Mouse (Mus musculus) lung, postnatal 0 days (tissue): ENCODE data around the gene Fam229a. TPM values are rescaled to one million over a fixed set of nuclear protein-coding genes. Genes with fewer than 3 reads are reported as not detected.

Experiments
- ATAC-seq: fragments of 200-750 bp; cut with Nextera tagmentation; 2 replicates; pipeline ENCODE4 v1.8.0; 2017; ENCODE audit warnings: moderate library complexity
- DNase-seq: peaks from one replicate; pipeline ENCODE4 v3.0.0-alpha.2; 2016; ENCODE audit warnings: low spot score
- H3K27ac ChIP-seq: fragments of 300-500 bp; sonication (generic); 2 replicates; pipeline ENCODE4 v1.5.1; 2014; ENCODE audit warnings: antibody characterized with exemption, mild to moderate bottlenecking, low read length, mixed read lengths
- H3K27me3 ChIP-seq: fragments of 300-500 bp; sonication (generic); replicated peaks from 2 replicates; pipeline ENCODE4 v1.6.1; 2014; ENCODE audit warnings: low read length, mixed read lengths; ENCODE audit not compliant: insufficient read depth
- H3K36me3 ChIP-seq: fragments of 300-500 bp; sonication (generic); 2 replicates; pipeline ENCODE4 v1.6.1; 2014; ENCODE audit warnings: low read length, mixed read lengths; ENCODE audit not compliant: insufficient read depth
- H3K4me1 ChIP-seq: fragments of 300-500 bp; sonication (generic); 2 replicates; pipeline ENCODE4 v1.6.1; 2014; ENCODE audit warnings: antibody characterized with exemption, low read depth, low read length, mixed read lengths; ENCODE audit not compliant: insufficient read depth
- H3K4me2 ChIP-seq: fragments of 300-500 bp; sonication (generic); replicated peaks from 2 replicates; pipeline ENCODE4 v1.6.1; 2014; ENCODE audit warnings: low read depth, mild to moderate bottlenecking, low read length, moderate library complexity, mixed read lengths
- H3K4me3 ChIP-seq: fragments of 300-500 bp; sonication (generic); 2 replicates; pipeline ENCODE4 v1.5.1; 2014; ENCODE audit warnings: low read depth, low read length
- H3K9ac ChIP-seq: fragments of 300-500 bp; sonication (generic); replicated peaks from 2 replicates; pipeline ENCODE4 v1.6.1; 2014; ENCODE audit warnings: low read depth, mild to moderate bottlenecking
- H3K9me3 ChIP-seq: fragments of 300-500 bp; sonication (generic); 2 replicates; pipeline ENCODE4 v1.6.1; 2016; ENCODE audit warnings: low read length, mixed read lengths
- CTCF ChIP-seq: IDR thresholded peaks from 2 replicates; pipeline ENCODE4 v1.5.1; 2016; ENCODE audit warnings: antibody characterized with exemption, mild to moderate bottlenecking
- EP300 ChIP-seq: IDR thresholded peaks from 2 replicates; pipeline ENCODE4 v1.6.1; 2016; ENCODE audit warnings: antibody characterized with exemption, mild to moderate bottlenecking, control low read depth
- WGBS: fragments of 180-500 bp; shearing (Covaris S2); extraction: QIAGEN DNeasy Blood & Tissue Kit; methylation state at CpG from one replicate; pipeline ENCODE4 v1.1.7; 2014; 5-methylcytosine and 5-hydroxymethylcytosine counted together
- polyA plus RNA-seq: library from polyadenylated mRNA; unstranded; fragments of >200 nt; fragmentation: Nextera tagmentation; extraction: Ambion mirVana; gene quantifications from 2 replicates; pipeline ENCODE4 v1.2.1, GENCODE M21; 2015

Gene Fam229a
- polyA plus RNA-seq, result 0.89 and 2.5 TPM in 2 replicates

- peak within 1 kb of the TSS; percentile 4 for H3K4me3 ChIP-seq
- TF ChIP-seq EP300, result no peak
- peak; percentile 51 for TF ChIP-seq CTCF
- DNase-seq, result peak; percentile 75
- H3K27ac ChIP-seq, result no peak within 1 kb of the TSS
- H3K9ac ChIP-seq, result peak within 1 kb of the TSS; percentile 26; the same call in 1 of the 2 replicates
- peaks cover 4% of the 10 kb centered on the region; the same call in 1 of the 2 replicates for H3K27me3 ChIP-seq
- peak; percentile 81 for ATAC-seq
- peak within 1 kb of the TSS; percentile 46 for H3K4me2 ChIP-seq
- H3K36me3 ChIP-seq, result peaks cover 17% of the 10 kb centered on the region
- peaks cover 8% of the 10 kb centered on the region; the same call in 1 of the 2 replicates for H3K4me1 ChIP-seq
- 6% methylated on average over 61 of the region's 70 CpGs for WGBS
- H3K9me3 ChIP-seq, result no peaks in the 10 kb centered on the region
Observed at GRCm38 (mm10) chr4:129490972-129491880, at the start of gene Fam229a, which contains the start of gene Tssk3. Gene Fam229a (plus strand): TSS chr4:129491190. Gene Tssk3 (minus strand): TSS chr4:129491022.

DNA sequence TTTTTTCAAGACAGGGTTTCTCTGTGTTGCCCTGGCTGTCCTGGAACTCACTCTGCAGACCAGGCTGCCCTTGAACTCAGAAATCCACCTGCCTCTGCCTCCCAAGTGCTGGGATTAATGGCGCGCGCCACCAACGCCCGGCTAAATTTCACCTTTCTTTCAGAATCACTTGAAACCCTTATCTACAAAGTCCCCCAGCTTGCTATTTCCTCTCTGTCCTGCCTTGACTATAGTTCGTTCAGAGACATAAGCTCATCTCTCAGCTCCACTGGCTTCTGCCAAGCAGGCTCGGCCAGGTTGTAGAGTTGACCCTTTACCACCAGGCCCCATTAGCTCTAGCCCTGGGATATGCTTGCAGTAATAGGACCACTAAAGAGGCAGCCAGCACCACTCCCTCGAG lies 43.6 kb upstream of the Fam229a start:
- Histone ChIP-seq H3K9me3 (no peaks in the 10 kb centered on the region), H3K9ac (no peak overlapping the region), H3K4me2 (no peak overlapping the region), H3K4me3 (no peak overlapping the region), H3K36me3 (no peaks in the 10 kb centered on the region), H3K4me1 (peaks cover 5% of the 10 kb centered on the region; the same call in 1 of the 2 replicates), H3K27ac (peak overlapping the region; percentile 64; the same call in 1 of the 2 replicates), H3K27me3 (no peaks in the 10 kb centered on the region)
- TF ChIP-seq EP300 (no peak), CTCF (no peak)
- DNase-seq (no peak), ATAC-seq (no peak)
- 64% methylated on average over 8 of the region's 8 CpGs for WGBS

DNA sequence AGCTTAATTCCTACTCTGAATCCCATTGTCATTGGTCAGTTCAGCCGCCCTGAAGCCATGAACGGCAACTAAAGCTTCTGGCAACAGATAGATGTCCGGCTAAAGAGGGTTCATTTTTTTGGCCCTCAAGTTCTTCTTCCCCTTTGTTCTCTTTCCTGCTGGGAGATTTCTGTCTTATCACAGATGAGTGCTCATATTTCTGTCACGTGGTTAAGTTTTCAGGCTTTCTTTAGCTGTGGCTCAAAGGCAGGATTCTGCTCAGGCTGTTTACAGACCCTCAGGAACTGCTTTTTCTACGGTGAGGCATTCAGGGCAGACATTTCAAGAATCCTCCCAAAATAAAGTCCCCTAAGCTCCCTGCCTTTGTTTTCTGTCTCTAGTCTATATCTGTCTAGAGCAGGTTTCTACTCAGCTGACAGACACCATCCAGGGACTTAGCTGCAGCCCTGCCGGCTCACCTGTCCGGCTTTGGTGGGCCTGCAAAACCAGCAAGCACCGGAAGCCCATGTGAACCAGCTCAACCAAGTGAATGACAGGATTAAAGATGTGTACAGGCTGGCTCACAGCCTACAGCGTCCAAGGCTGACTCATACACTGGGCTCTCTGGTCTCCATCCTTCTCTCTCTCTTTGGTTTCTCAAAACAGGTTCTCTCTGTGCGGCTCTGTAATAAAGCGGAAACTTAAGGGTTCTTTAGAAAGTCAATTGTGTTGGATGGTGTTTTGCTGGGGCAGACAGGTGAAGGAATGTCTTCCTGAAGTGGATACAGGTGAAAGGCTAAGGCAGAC lies 43.0 kb upstream of the Fam229a start:
- ATAC-seq (peak; percentile 81), DNase-seq (peak; percentile 52)
- H3K9ac ChIP-seq, result no peak overlapping the region
- H3K27me3 ChIP-seq, result no peaks in the 10 kb centered on the region
- no peak overlapping the region for H3K4me3 ChIP-seq
- TF ChIP-seq CTCF (no peak), EP300 (peak; percentile 28; the same call in 1 of the 2 replicates)
- no peak overlapping the region for H3K4me2 ChIP-seq
- H3K9me3 ChIP-seq, result no peaks in the 10 kb centered on the region
- peaks cover 5% of the 10 kb centered on the region; the same call in 1 of the 2 replicates for H3K4me1 ChIP-seq
- H3K27ac ChIP-seq, result peak overlapping the region; percentile 64; the same call in 1 of the 2 replicates
- 60% methylated on average over 11 of the region's 11 CpGs for WGBS
- H3K36me3 ChIP-seq, result no peaks in the 10 kb centered on the region

- Histone ChIP-seq H3K36me3 (no peaks in the 10 kb centered on the region), H3K4me2 (no peak overlapping the region), H3K27me3 (no peaks in the 10 kb centered on the region), H3K9me3 (no peaks in the 10 kb centered on the region), H3K4me3 (no peak overlapping the region), H3K4me1 (peaks cover 5% of the 10 kb centered on the region; the same call in 1 of the 2 replicates), H3K27ac (no peak overlapping the region), H3K9ac (no peak overlapping the region)
- no peak for ATAC-seq
- WGBS, result 76% methylated on average over 6 of the region's 6 CpGs
- DNase-seq, result no peak
- no peak; the same call in 1 of the 2 replicates for TF ChIP-seq EP300
- no peak for TF ChIP-seq CTCF
Observed at GRCm38 (mm10) chr4:129448713-129449112, 42.3 kb upstream of the Fam229a start.

GRCm38 (mm10) chr4:129450851-129451250 lies 40.1 kb upstream of the Fam229a start:
- no peak overlapping the region for H3K9ac ChIP-seq
- no peak overlapping the region for H3K4me2 ChIP-seq
- ATAC-seq (no peak), DNase-seq (no peak)
- no peaks in the 10 kb centered on the region for H3K36me3 ChIP-seq
- H3K4me3 ChIP-seq, result no peak overlapping the region
- peaks cover 5% of the 10 kb centered on the region; the same call in 1 of the 2 replicates for H3K4me1 ChIP-seq
- TF ChIP-seq CTCF, result peak; percentile 24; the same call in 1 of the 2 replicates
- no peak for TF ChIP-seq EP300
- no peak overlapping the region for H3K27ac ChIP-seq
- 60% methylated on average over 2 of the region's 2 CpGs for WGBS
- H3K9me3 ChIP-seq, result no peaks in the 10 kb centered on the region
- H3K27me3 ChIP-seq, result no peaks in the 10 kb centered on the region
